Mouse (Mus musculus) embryonic facial prominence, embryonic 12.5 days (tissue): ENCODE measurements around the gene Ropn1l. TPM values are rescaled to one million over a fixed set of nuclear protein-coding genes. Genes with fewer than 3 reads are reported as not detected.

Experiments
- ATAC-seq: fragments of 200-750 bp; cut with Nextera tagmentation; 2 replicates; pipeline ENCODE4 v1.8.0; 2017; ENCODE audit not compliant: insufficient number of reproducible peaks, insufficient read depth, low FRiP score, low TSS enrichment
- H3K27ac ChIP-seq: fragments of 300-500 bp; sonication (generic); 2 replicates; pipeline ENCODE4 v1.5.1; 2016; ENCODE audit warnings: mild to moderate bottlenecking
- H3K27me3 ChIP-seq: fragments of 300-500 bp; sonication (generic); 2 replicates; pipeline ENCODE4 v1.6.1; 2016; ENCODE audit warnings: mild to moderate bottlenecking, moderate library complexity
- H3K36me3 ChIP-seq: fragments of 300-500 bp; sonication (generic); 2 replicates; pipeline ENCODE4 v1.6.1; 2016; ENCODE audit warnings: mild to moderate bottlenecking
- H3K4me1 ChIP-seq: fragments of 300-500 bp; sonication (generic); 2 replicates; pipeline ENCODE4 v1.6.1; 2016
- H3K4me2 ChIP-seq: fragments of 300-500 bp; sonication (generic); replicated peaks from 2 replicates; pipeline ENCODE4 v1.6.1; 2016; ENCODE audit warnings: mild to moderate bottlenecking, moderate library complexity
- H3K4me3 ChIP-seq: fragments of 300-500 bp; sonication (generic); 2 replicates; pipeline ENCODE4 v1.5.1; 2016; ENCODE audit warnings: mild to moderate bottlenecking
- H3K9ac ChIP-seq: fragments of 300-500 bp; sonication (generic); 2 replicates; pipeline ENCODE4 v1.6.1; 2016; ENCODE audit warnings: mild to moderate bottlenecking, moderate library complexity
- H3K9me3 ChIP-seq: fragments of 300-500 bp; sonication (generic); 2 replicates; pipeline ENCODE4 v1.6.1; 2016; ENCODE audit warnings: mild to moderate bottlenecking, moderate library complexity
- WGBS: fragments of 180-500 bp; shearing (Covaris S2); methylation state at CpG from one replicate; pipeline ENCODE4 v1.1.7; 2016; 5-methylcytosine and 5-hydroxymethylcytosine counted together
- polyA plus RNA-seq: library from polyadenylated mRNA; unstranded; fragments of >200 nt; fragmentation: Nextera tagmentation; extraction: Ambion mirVana; gene quantifications from 2 replicates; pipeline ENCODE4 v1.2.1, GENCODE M21; 2016

Ropn1l gene
- polyA plus RNA-seq, 1 experiment from 2014 or later: 1.7 TPM

DNA sequence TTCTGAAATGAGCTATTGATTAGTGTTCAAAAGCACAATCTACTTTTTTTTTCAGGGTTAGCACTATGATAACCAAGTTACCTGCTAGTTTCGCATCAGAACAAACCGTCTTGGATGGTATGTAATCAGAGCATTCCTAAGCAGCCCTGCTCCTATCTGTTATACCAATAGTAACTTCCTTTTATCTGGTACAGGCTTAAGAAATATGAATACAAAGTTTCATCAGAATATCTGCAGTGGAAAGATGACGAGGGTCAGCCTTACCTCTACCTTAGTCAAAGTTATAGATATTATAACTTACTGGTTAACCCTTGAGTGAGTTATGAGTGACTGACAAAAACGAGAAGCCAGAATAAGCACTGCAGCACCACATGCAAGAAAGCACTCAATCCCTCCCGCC lies 12.8 kb upstream of the Ropn1l start:
- no peak overlapping the region for H3K9ac ChIP-seq
- H3K4me3 ChIP-seq: no peak overlapping the region
- no peak for ATAC-seq
- 94% methylated on average over 5 of the region's 5 CpGs for WGBS
- H3K36me3 ChIP-seq: peaks cover 73% of the 10 kb centered on the region
- no peak overlapping the region for H3K4me2 ChIP-seq
- no peaks in the 10 kb centered on the region for H3K4me1 ChIP-seq
- H3K27ac ChIP-seq: no peak overlapping the region
- no peaks in the 10 kb centered on the region for H3K9me3 ChIP-seq
- no peaks in the 10 kb centered on the region for H3K27me3 ChIP-seq

DNA sequence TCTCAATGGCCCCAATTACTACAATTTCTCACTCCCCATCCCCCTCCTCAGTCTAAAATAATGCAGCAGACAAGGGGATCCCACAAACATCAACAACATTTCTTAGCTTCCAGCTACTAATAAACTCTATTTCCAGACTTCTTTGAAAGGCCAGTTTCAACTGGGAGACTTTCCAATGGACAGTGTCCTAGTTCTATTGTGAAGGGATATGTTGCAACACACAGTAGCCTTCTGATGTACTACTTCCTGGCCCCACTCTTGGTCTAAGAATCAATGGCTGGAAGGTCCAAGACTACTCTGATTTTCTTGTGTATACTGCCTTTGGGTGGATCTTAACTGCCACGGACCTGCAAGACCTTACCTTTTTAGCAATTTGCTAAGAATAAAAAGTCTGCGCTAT lies 12.3 kb upstream of the Ropn1l start:
- Histone ChIP-seq H3K4me3 (no peak overlapping the region), H3K27ac (no peak overlapping the region), H3K9ac (no peak overlapping the region), H3K9me3 (no peaks in the 10 kb centered on the region), H3K36me3 (peaks cover 78% of the 10 kb centered on the region), H3K4me2 (no peak overlapping the region), H3K27me3 (no peaks in the 10 kb centered on the region), H3K4me1 (no peaks in the 10 kb centered on the region)
- no peak for ATAC-seq
- WGBS: 94% methylated on average over 2 of the region's 2 CpGs

DNA sequence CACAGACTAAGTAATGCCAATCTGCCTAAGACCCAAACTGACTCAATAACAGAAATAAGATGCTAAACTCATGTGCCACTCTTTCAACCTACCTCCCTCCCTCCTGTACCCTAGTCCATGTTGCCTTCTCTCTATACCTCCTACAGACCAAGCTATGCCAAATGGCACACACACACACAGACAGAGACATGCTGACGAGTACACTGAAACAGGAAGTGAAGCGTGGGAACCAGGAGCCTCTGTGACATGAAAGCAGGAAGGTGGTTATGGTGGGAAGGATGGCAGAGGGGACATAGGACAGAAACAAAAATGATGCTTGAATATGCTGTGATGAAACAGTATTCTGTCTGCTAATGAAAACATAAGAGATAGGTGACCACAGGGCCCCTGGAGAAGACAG lies 7.0 kb upstream of the Ropn1l start:
- ATAC-seq: no peak
- Histone ChIP-seq H3K4me2 (no peak overlapping the region), H3K27ac (no peak overlapping the region), H3K4me3 (no peak overlapping the region), H3K9ac (no peak overlapping the region), H3K27me3 (no peaks in the 10 kb centered on the region), H3K9me3 (no peaks in the 10 kb centered on the region), H3K4me1 (no peaks in the 10 kb centered on the region), H3K36me3 (peaks cover 68% of the 10 kb centered on the region)
- WGBS: 83% methylated on average over 2 of the region's 2 CpGs

DNA sequence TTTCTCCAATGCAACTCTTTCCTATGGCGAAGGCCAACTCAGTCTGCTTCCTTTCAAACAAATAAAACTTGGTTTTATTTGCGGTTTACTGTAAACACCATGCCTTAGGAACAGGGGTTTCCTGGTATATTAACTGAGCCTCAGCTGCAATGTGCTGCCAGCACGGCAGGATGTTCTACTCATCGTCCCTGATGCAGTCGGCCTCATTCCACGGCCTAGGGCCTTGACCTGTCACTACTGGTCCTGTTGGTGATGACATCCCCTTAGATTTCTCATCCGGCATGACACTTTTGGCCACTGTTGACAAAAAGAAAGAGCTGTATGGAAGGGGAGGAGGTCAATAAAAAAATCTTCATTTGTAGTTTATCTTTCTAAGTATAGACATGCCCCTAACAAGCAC lies 4.5 kb upstream of the Ropn1l start:
- 86% methylated on average over 7 of the region's 7 CpGs for WGBS
- no peak overlapping the region for H3K4me2 ChIP-seq
- no peak overlapping the region for H3K27ac ChIP-seq
- no peaks in the 10 kb centered on the region for H3K9me3 ChIP-seq
- ATAC-seq: no peak
- peaks cover 46% of the 10 kb centered on the region for H3K36me3 ChIP-seq
- no peaks in the 10 kb centered on the region for H3K4me1 ChIP-seq
- H3K9ac ChIP-seq: no peak overlapping the region
- H3K27me3 ChIP-seq: no peaks in the 10 kb centered on the region
- no peak overlapping the region for H3K4me3 ChIP-seq

DNA sequence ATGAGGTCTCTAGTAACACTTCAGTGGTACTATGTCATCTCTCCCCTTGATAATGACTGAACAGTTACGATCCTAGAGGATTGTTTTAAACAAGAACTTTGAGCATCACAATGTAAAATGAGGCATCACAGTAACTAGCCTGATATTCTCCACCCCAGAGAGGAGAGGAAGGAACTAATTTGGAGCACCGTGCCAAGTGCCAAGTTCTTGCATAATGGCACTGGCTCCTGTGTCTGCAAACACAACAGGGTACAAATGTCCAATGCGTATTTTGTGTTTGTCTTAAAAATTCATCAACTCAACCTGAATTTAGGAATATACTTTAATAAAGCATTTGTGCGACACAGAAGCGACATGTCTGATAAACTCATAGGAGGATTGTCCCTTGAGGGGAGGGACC lies 2.8 kb upstream of the Ropn1l start:
- H3K4me2 ChIP-seq: no peak overlapping the region
- 90% methylated on average over 5 of the region's 5 CpGs for WGBS

DNA sequence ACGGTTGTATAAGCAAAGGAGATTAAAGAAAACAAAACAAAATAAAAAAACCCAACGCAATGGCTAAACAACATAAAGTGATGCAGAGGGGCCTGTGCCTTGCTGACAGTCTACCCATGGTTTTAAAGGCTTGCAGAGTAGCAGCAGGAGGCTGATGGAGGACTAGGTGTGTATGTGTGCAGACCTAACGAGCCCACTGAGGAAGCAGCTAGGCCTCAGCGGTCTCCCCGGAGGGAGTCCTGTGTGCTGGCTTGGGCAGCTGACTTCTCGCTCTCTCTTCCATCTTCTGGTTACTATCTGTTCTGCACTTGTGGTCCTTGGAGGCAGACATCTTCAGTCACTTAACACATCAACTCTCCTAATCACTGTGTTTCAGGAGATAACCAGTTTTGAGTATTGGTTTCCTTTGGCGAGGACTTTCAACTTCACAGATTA lies 1.3 kb upstream of the Ropn1l start:
- no peak overlapping the region for H3K4me2 ChIP-seq
- 78% methylated on average over 7 of the region's 7 CpGs for WGBS

More for the DNA sequence above, 2.8 kb upstream of the Ropn1l start:
- Histone ChIP-seq H3K27ac (no peak overlapping the region), H3K4me3 (no peak overlapping the region), H3K9ac (no peak overlapping the region), H3K4me1 (peaks cover 5% of the 10 kb centered on the region; the same call in 1 of the 2 replicates), H3K9me3 (no peaks in the 10 kb centered on the region), H3K27me3 (no peaks in the 10 kb centered on the region), H3K36me3 (peaks cover 29% of the 10 kb centered on the region)
- ATAC-seq: no peak

DNA sequence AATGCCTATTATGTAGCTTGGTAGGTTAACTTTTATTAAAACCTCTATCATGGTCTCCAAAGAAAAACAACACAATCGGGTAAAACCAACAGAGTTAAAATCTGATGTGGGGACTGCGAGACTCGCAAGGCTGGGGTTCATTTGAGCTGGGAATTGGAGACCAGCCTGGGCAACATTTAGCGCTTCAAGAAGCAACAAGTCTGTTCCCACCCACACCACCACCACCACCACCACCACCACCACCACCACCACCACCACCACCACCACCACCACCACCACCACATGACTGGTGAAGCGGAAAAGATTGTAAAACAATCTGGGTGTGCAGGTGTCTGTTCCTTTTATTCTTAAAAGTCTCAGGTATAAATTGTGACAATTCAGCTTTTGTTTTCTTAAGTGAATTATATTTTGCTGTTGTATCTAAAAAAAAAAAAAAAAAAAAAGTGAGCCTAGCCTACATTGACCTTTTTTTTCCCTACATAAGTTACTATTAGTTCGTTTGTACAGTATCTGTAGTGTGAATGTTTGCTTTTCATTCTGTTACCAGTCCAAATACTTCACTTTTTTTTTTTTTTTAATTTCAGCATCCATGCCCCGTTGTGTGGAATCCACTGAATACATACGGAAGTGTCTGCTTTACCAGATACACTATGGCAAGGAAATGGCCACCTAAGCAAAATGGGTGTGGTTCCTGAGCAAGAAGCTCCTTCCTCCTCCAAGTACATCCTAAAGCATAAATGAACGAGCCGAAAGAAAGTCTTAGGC lies 741 bp upstream of the Ropn1l start:
- no peak overlapping the region for H3K9ac ChIP-seq
- H3K27ac ChIP-seq: no peak overlapping the region
- H3K4me2 ChIP-seq: peak overlapping the region; percentile 70
- H3K36me3 ChIP-seq: peaks cover 13% of the 10 kb centered on the region
- 50% methylated on average over 10 of the region's 10 CpGs for WGBS
- no peaks in the 10 kb centered on the region for H3K9me3 ChIP-seq
- no peak for ATAC-seq
- H3K27me3 ChIP-seq: no peaks in the 10 kb centered on the region
- peaks cover 10% of the 10 kb centered on the region; the same call in 1 of the 2 replicates for H3K4me1 ChIP-seq
- peak overlapping the region; percentile 59 for H3K4me3 ChIP-seq

More for the DNA sequence above, 1.3 kb upstream of the Ropn1l start:
- ATAC-seq: no peak
- H3K27me3 ChIP-seq: no peaks in the 10 kb centered on the region
- peaks cover 10% of the 10 kb centered on the region; the same call in 1 of the 2 replicates for H3K4me1 ChIP-seq
- H3K9me3 ChIP-seq: no peaks in the 10 kb centered on the region
- H3K9ac ChIP-seq: no peak overlapping the region
- H3K27ac ChIP-seq: no peak overlapping the region
- peaks cover 19% of the 10 kb centered on the region for H3K36me3 ChIP-seq
- no peak overlapping the region for H3K4me3 ChIP-seq

DNA sequence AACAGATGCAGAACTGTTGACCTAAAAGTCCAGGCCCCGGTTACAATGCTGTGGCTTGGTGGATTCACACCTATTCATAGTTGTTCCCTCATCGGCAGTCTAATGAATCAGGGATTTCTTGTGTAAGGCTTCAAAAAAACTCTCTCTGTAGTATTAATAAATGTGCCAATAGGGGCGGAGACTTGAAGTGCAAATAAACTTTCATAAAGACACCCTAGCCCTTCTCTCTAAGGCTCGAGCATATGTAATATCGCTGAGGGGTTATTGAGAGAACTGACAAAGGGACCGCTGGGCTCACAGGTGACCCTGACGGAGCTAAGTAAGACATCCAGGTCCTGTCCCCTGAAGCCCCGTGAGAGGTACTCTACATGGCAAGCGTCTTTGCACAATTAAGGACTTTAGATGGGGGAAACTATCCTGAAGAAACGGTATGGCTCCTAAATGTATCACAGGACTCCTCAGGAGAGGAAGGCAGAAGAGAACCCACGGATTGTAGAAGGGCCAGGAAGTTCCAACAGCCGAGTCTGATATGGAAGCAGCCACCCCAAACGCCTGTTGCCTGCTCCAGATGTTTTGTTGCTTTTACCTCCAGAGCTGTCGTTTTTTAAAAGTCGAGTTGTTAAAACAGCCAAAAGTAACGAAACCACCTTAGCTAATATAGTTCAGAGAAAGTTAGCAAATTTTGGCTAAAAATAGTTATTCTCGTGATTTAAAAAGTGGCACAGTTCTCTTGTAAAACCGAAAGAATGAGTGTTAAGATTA lies 1.0 kb downstream of the Ropn1l start:
- H3K4me1 ChIP-seq: peaks cover 10% of the 10 kb centered on the region; the same call in 1 of the 2 replicates
- peak overlapping the region; percentile 62; the same call in 1 of the 2 replicates for H3K9ac ChIP-seq
- H3K9me3 ChIP-seq: no peaks in the 10 kb centered on the region
- peak overlapping the region; percentile 59 for H3K4me3 ChIP-seq
- H3K36me3 ChIP-seq: no peaks in the 10 kb centered on the region; the same call in none of the 2 replicates
- peak overlapping the region; percentile 75; the same call in 1 of the 2 replicates for H3K27ac ChIP-seq
- H3K4me2 ChIP-seq: peak overlapping the region; percentile 70
- ATAC-seq: no peak
- 55% methylated on average over 18 of the region's 18 CpGs for WGBS
- no peaks in the 10 kb centered on the region for H3K27me3 ChIP-seq

DNA sequence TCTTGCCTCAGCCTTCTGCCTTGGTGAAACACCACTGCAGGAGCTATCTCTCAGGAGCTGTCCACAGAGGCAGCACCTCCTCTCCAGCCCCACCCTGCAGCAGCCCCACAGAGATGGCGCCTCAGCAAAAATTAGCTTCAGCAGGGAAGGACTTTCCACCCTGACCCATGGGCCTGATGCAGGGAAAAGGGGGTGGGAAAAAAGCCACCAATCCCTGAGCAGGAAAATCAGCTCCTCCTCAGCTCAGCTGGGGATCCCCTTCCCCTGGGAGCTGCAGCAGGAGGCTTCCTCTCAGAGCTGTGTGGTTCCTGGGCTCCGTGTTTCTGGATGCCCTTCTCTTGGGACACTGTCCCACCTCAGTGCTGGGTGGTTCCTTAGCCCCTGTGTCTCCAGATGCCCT lies 3.8 kb downstream of the Ropn1l start:
- Histone ChIP-seq H3K9ac (no peak overlapping the region), H3K36me3 (no peaks in the 10 kb centered on the region), H3K4me2 (no peak overlapping the region), H3K4me1 (peaks cover 10% of the 10 kb centered on the region; the same call in 1 of the 2 replicates), H3K27me3 (no peaks in the 10 kb centered on the region), H3K4me3 (no peak overlapping the region), H3K9me3 (no peaks in the 10 kb centered on the region), H3K27ac (no peak overlapping the region)
- 16% methylated on average over 2 of the region's 2 CpGs for WGBS
- ATAC-seq: no peak

DNA sequence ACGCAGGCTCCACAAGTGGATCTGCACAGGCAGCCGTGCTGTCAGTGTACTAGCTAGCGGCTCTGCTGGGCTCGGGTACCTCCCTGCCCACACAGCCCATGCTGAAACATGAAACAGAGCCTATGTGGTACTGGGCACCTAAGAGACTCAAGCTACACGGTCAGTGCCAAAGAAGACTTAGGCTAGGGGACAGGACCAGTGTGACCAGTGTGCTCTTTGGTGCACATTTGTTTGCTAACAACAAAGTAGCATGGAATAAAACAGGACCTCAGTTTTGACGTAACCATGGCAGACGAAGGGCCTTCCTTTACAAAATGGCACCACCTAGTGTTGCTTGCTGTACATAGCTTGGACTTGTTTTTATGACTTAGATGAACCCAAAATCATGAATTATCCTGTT lies 6.4 kb downstream of the Ropn1l start:
- 45% methylated on average over 7 of the region's 7 CpGs for WGBS
- no peak overlapping the region for H3K27ac ChIP-seq
- no peak overlapping the region for H3K4me2 ChIP-seq
- H3K9ac ChIP-seq: no peak overlapping the region
- no peaks in the 10 kb centered on the region for H3K9me3 ChIP-seq
- no peaks in the 10 kb centered on the region for H3K36me3 ChIP-seq
- ATAC-seq: no peak
- peaks cover 6% of the 10 kb centered on the region; the same call in 1 of the 2 replicates for H3K4me1 ChIP-seq
- H3K27me3 ChIP-seq: no peaks in the 10 kb centered on the region
- no peak overlapping the region for H3K4me3 ChIP-seq

DNA sequence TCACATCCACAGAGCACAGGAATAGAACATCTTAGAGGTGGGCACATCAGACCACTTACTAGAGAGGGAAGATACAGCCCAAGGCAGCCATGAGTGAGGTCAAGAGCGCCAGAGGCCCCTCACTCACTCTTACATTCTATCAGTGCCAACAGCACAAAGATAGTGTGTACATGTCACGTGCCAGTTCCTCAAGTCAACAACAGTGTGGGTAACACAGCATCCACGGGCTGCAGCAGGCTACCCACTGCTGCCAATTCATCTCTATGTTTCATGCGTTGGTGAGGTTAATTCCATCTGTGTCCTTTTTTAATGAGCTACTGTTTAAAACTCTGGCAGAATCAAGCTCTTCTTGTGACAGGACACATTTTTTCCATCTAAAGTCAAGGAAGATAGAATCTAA lies 10.8 kb downstream of the Ropn1l start:
- Histone ChIP-seq H3K9ac (no peak overlapping the region), H3K27ac (no peak overlapping the region), H3K4me2 (no peak overlapping the region), H3K27me3 (no peaks in the 10 kb centered on the region), H3K36me3 (no peaks in the 10 kb centered on the region), H3K9me3 (no peaks in the 10 kb centered on the region), H3K4me3 (no peak overlapping the region), H3K4me1 (no peaks in the 10 kb centered on the region)
- 82% methylated on average over 4 of the region's 4 CpGs for WGBS
- no peak for ATAC-seq

DNA sequence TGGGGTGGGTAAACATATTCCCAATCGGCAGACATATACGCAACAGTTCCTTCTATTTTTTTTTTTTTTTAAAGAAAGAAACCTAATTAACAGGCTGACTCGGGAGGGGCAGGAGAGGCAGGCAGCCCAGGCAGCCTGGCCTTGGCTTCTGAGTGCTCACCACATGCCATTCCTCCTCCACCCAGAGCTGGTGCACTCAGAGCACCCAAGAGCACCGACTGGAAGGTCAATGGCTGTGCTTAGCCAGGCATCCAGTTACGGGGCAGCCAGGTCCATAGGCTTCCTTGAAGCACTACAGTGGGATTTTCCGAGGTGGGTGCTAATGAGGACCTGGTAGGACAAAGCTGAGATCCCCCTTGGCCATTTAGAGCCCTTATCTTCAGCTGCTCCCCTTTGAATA lies 11.5 kb downstream of the Ropn1l start:
- Histone ChIP-seq H3K27me3 (no peaks in the 10 kb centered on the region), H3K27ac (no peak overlapping the region), H3K4me2 (no peak overlapping the region), H3K4me3 (no peak overlapping the region), H3K9ac (no peak overlapping the region), H3K9me3 (no peaks in the 10 kb centered on the region), H3K4me1 (no peaks in the 10 kb centered on the region), H3K36me3 (no peaks in the 10 kb centered on the region)
- ATAC-seq: no peak
- WGBS: 78% methylated on average over 6 of the region's 6 CpGs
